Mouse (Mus musculus): ENCODE data around the gene Mindy4. TPM values are rescaled to one million over a fixed set of nuclear protein-coding genes. Genes with fewer than 3 reads are reported as not detected.

Mindy4 gene
- total RNA-seq, 4 experiments from 2014 or later: 1.3 to 3.1 (median 2.2) TPM

DNA sequence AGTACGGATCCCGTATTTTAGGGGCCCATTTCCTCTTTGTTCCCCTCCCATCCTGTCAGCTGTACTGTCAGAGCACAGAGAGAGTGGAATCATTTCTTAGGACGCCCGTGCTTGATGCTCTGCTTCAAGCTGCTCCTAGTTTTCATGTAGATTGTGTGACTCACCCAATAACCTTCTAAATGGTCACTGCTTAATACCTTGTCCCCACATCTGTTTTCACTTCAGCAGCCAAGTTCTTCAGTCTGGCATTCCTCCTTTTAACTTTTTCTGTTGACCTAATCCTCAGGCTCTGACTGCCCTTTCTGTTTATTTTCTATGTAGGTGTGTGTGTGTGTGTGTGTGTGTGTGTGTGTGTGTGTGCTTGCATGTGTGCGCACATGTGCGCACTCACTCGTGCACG lies 4.6 kb downstream of the Mindy4 start:
- no peak for DNase-seq (ENCODE audit: low spot score in 2 of 2)

- no peak for DNase-seq (ENCODE audit: low spot score in 2 of 2)
Measured at GRCm38 (mm10) chr6:55210423-55211365, 7.5 kb downstream of the Mindy4 start.

DNA sequence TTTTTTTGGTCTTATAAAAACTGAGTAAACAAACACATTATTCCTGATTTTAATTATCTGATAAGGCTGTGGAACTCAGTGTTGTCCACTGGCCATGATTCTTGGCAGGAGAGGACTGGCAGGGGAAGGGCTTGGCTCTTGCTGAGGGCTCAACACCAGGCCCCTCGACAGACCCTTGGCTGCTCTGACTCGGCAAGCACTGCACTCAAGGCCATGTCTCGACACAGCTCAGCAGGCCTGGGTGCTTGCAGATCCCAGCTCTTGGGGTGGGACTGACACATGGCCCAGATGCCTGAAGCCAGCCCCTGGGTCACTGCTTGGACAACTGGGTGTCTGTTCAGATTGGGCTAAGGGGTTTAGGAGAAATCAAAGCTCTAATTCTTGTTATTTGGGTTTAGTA lies 11.4 kb downstream of the Mindy4 start:
- peak in 1 of 2 experiments; percentile 37 for DNase-seq (ENCODE audit: low spot score in 2 of 2)

- DNase-seq (ENCODE audit: low spot score in 2 of 2): no peak
Measured at GRCm38 (mm10) chr6:55218232-55218631, 15.0 kb downstream of the Mindy4 start.

DNA sequence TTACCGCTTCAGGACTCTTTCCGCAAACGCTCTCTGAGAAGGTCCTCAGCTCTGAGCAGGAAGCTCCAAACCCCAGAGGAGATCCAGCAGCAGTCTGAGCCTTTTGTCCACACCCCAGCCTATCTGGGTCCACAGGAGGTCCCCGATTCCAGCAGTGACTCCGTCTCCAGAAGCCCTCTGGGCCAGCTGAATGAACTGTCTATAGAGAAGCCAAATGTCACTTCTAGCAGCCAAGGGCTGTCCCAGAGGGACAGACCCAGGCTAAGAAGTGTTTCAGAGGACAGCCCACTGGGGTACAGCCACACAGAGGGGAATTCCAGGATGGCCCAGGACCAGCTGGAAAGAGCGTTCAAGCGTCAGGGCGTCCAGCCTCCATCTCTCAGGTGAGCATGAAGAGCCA lies 20.8 kb downstream of the Mindy4 start:
- DNase-seq (ENCODE audit: low spot score in 2 of 2): no peak

- DNase-seq (ENCODE audit: low spot score in 2 of 2): no peak
Measured at GRCm38 (mm10) chr6:55230048-55230447, 26.9 kb downstream of the Mindy4 start.

GRCm38 (mm10) chr6:55232101-55232500 lies 28.9 kb downstream of the Mindy4 start:
- DNase-seq (ENCODE audit: low spot score in 2 of 2): no peak

DNA sequence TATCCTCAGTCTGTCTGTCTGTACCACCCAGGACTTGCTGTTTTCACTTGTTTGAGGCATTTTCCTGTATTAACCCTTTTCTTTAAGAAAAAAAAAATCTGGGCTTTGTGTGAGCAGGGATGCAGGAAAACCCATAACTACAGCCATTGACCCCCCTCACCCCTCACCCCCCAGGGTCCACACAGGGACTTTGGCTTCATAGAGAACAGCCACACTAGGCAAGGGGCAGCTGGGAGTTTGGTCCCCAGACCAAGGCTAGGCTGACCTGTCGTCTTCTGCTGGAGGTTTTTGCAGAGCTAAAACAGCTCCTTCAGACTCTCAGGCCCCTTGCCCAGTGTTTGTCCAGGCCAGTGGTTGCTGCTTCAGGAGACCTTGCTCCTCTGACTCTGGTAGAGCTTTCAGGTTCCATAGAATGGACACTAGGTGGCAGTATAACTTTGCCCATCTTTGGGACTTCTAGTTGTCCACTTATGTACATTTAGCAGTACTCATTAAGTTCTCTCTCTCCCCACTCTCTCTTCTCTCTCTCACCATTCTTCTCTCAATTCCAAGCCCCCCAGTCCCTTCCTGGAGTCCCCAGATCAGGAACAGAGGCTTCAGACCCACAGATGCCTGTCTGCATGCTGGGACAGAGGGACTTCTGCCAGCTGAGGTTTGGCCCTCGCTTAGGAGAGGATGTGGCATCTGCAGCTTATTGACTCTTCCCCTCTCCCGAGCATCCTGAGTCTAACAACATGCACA lies 29.5 kb downstream of the Mindy4 start:
- DNase-seq (ENCODE audit: low spot score in 2 of 2): no peak

- DNase-seq (ENCODE audit: low spot score in 2 of 2): no peak
Measured at GRCm38 (mm10) chr6:55233326-55233725, 30.1 kb downstream of the Mindy4 start.

GRCm38 (mm10) chr6:55234636-55235035 lies 31.5 kb downstream of the Mindy4 start:
- no peak for DNase-seq (ENCODE audit: low spot score in 2 of 2)

GRCm38 (mm10) chr6:55235733-55236132 lies 32.5 kb downstream of the Mindy4 start:
- no peak for DNase-seq (ENCODE audit: low spot score in 2 of 2)

GRCm38 (mm10) chr6:55239931-55240330 lies 36.7 kb downstream of the Mindy4 start:
- DNase-seq (ENCODE audit: low spot score in 2 of 2): no peak

- no peak for DNase-seq (ENCODE audit: low spot score in 2 of 2)
Measured at GRCm38 (mm10) chr6:55240591-55241260, 37.5 kb downstream of the Mindy4 start.

GRCm38 (mm10) chr6:55241479-55241878 lies 38.3 kb downstream of the Mindy4 start:
- DNase-seq (ENCODE audit: low spot score in 2 of 2): no peak

DNA sequence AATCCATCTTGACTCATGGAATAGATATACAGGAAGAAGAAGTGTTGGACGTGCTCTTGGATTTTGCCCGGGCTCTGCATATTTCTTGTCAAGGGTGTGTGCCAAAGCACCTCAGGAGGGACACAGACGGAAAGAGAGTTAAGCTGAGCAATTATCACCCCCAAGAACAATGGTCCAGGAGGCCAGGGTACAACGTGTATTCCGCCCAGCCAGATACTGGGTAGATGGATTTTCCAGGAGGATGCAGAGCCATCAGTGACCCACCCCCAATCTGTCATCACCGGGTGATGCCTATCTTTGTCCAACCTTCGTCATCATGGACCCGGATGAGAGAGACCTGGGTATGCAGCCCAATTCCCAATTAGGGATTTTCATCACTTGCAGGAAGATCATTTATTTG lies 42.5 kb downstream of the Mindy4 start:
- no peak for DNase-seq (ENCODE audit: low spot score in 2 of 2)

DNA sequence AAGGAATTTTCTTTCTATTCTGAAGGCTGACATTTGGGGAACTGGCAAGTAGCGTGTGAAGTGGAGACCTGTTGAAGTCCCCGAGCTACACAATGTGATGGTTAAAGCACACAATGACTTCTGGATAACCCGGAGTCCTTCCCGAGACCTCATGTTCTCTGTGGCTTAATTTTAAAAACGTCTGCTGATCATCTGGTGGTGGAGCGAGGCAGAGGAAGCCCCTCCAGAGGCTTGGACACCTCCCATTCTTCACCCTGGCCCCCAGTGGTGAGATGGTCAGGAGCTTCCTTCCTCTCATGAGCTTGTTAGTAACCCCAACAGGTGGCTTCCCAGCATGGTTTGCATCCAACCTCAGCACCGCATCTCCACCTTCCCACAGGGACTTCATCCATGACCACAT lies 43.3 kb downstream of the Mindy4 start:
- no peak for DNase-seq (ENCODE audit: low spot score in 2 of 2)

- no peak for DNase-seq (ENCODE audit: low spot score in 2 of 2)
Measured at GRCm38 (mm10) chr6:55246911-55247438, 43.8 kb downstream of the Mindy4 start.

DNA sequence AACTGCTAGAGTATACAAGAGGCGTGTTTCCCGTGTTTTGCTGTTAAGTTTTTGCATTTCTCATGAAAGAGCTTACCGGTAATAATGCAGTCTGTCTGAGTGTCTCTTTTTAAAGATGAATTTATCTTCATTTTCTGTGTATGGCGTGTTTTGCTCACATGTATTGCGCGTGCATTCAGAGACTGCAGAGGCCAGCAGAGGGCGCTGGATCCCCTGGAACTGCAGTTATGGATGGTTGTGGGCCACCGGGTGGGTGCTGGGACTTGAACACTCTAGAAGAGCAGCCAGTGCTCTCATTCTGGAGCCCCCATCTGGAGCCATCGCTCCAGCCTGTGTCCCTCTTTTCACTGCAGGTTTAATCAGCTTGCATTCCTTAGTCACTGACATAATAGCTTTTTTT lies 46.1 kb downstream of the Mindy4 start:
- DNase-seq (ENCODE audit: low spot score in 2 of 2): no peak

DNA sequence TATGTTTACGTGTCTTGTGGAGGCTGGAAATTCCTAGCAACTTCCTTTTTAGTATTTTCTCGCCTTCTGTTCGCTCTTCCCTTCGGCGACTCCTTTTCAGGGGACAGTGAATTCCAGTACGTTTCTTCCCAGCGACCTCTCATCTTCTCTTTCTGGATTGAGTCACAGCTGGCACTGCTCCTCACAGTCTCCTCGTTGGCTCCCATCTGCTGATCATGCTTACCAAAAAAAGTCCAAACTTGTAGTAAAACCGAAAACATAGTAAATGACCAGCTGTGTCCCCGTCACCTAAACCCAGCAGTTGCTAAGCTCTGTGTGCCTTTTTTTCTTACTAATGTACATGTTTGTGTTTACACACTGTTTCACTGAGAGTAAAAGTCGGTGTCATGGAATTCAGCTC lies 47.6 kb downstream of the Mindy4 start:
- DNase-seq (ENCODE audit: low spot score in 2 of 2): no peak

DNA sequence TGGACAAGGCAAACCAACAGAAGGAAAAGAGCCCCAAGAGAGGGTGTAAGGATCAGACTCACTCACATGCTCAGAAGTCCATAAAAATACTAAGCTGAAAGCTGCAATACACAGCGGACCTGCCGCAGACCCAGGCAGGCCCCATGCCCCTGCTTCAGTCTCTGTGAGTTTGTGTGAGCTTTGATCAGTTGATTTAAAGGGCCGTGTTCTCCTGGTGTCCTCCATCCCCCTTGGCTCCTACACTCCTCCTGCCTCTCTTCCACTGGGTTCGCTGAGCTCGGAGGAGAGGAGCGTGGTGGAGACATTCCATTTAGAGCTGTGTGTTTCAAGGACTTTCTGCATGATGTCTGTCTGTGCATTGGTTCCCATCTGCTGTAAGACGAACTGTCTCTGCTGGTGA lies 48.4 kb downstream of the Mindy4 start:
- DNase-seq (ENCODE audit: low spot score in 2 of 2): no peak

- DNase-seq (ENCODE audit: low spot score in 2 of 2): no peak
Measured at GRCm38 (mm10) chr6:55252731-55253247, 49.6 kb downstream of the Mindy4 start.
